Mouse (Mus musculus) bone marrow, adult 2 months (tissue): ENCODE data around the gene Vps37d.

Source experiments
- CTCF ChIP-seq: fragments of 200-500 bp; IDR thresholded peaks from 2 replicates; pipeline ENCODE4 v1.5.1; 2011; ENCODE audit warnings: low read length, control low read depth; ENCODE audit not compliant: control insufficient read depth, insufficient read depth
- POLR2A ChIP-seq: fragments of 200-500 bp; IDR thresholded peaks from 2 replicates; pipeline ENCODE4 v1.6.1; 2011; ENCODE audit warnings: low read depth, mild to moderate bottlenecking, control low read depth, low read length, borderline replicate concordance; ENCODE audit not compliant: control insufficient read depth

GRCm38 (mm10) chr5:135080539-135080938 is 2.5 kb upstream of the Vps37d start:
- no peak for TF ChIP-seq POLR2A
- TF ChIP-seq CTCF: no peak
